Mouse (Mus musculus): ENCODE measurements at regions not wholly inside any gene's neighbourhood (a gene's known extent, or its start where the extent isn't known, plus 50 kb on each side); places are given as distances from the start of the nearest gene placed in this dataset.

- no peak overlapping the region for H3K4me3 ChIP-seq
- H3K4me2 ChIP-seq = no peak overlapping the region
- WGBS = 58% methylated on average over 5 of the region's 5 CpGs
- no peak overlapping the region for H3K9ac ChIP-seq
- no peaks in the 10 kb centered on the region for H3K9me3 ChIP-seq (replicated peaks)
- no peaks in the 10 kb centered on the region for H3K27me3 ChIP-seq
- no peaks in the 10 kb centered on the region for H3K36me3 ChIP-seq
- H3K4me1 ChIP-seq (replicated peaks) = peaks cover 39% of the 10 kb centered on the region
- no peak for ATAC-seq (replicated peaks; ENCODE audit: insufficient number of reproducible peaks, insufficient read depth, low FRiP score, low read depth)
- H3K27ac ChIP-seq = peak overlapping the region; percentile 91
Measured at GRCm38 (mm10) chr1:155041592-155041991, 57.8 kb downstream of the Ier5 start.

GRCm38 (mm10) chr1:155040939-155041371 is 58.5 kb downstream of the Ier5 start:
- H3K4me1 ChIP-seq (replicated peaks) = peaks cover 39% of the 10 kb centered on the region
- peak overlapping the region; percentile 11 for H3K4me3 ChIP-seq
- H3K4me2 ChIP-seq = peak overlapping the region; percentile 37
- no peaks in the 10 kb centered on the region for H3K36me3 ChIP-seq
- 42% methylated on average over 1 of the region's 1 CpGs for WGBS
- no peak overlapping the region for H3K9ac ChIP-seq
- H3K9me3 ChIP-seq (replicated peaks) = no peaks in the 10 kb centered on the region
- no peak for ATAC-seq (replicated peaks; ENCODE audit: insufficient number of reproducible peaks, insufficient read depth, low FRiP score, low read depth)
- peak overlapping the region; percentile 91 for H3K27ac ChIP-seq
- H3K27me3 ChIP-seq = no peaks in the 10 kb centered on the region

GRCm38 (mm10) chr1:155040086-155040726 is 59.2 kb downstream of the Ier5 start:
- 0 out of 2 replicates have a peak overlapping the region, but pooled peaks have one; percentile 29 for H3K9ac ChIP-seq
- peak; percentile 86 for ATAC-seq (replicated peaks; ENCODE audit: insufficient number of reproducible peaks, insufficient read depth, low FRiP score, low read depth)

GRCm38 (mm10) chr1:155038631-155039625 is 60.5 kb downstream of the Ier5 start:
- Histone ChIP-seq H3K4me1 (replicated peaks) (peaks cover 39% of the 10 kb centered on the region), H3K27ac (peak overlapping the region; percentile 91), H3K9me3 (replicated peaks) (no peaks in the 10 kb centered on the region), H3K27me3 (no peaks in the 10 kb centered on the region), H3K4me3 (no peak overlapping the region), H3K4me2 (peak overlapping the region; percentile 37), H3K36me3 (no peaks in the 10 kb centered on the region), H3K9ac (no peak overlapping the region; the same call in 1 of the 2 replicates)
- ATAC-seq (replicated peaks; ENCODE audit: insufficient number of reproducible peaks, insufficient read depth, low FRiP score, low read depth) = peak; percentile 89
- WGBS = 25% methylated on average over 11 of the region's 11 CpGs

More at GRCm38 (mm10) chr1:155040086-155040726, 59.2 kb downstream of the Ier5 start:
- Histone ChIP-seq H3K27me3 (no peaks in the 10 kb centered on the region), H3K9me3 (replicated peaks) (no peaks in the 10 kb centered on the region), H3K36me3 (no peaks in the 10 kb centered on the region), H3K4me1 (replicated peaks) (peaks cover 39% of the 10 kb centered on the region), H3K27ac (peak overlapping the region; percentile 91), H3K4me3 (peak overlapping the region; percentile 11), H3K4me2 (peak overlapping the region; percentile 37)
- WGBS = 8% methylated on average over 8 of the region's 9 CpGs

- H3K27me3 ChIP-seq = no peaks in the 10 kb centered on the region
- peaks cover 39% of the 10 kb centered on the region for H3K4me1 ChIP-seq (replicated peaks)
- WGBS = 48% methylated on average over 3 of the region's 3 CpGs
- H3K9me3 ChIP-seq (replicated peaks) = no peaks in the 10 kb centered on the region
- H3K4me3 ChIP-seq = no peak overlapping the region
- H3K27ac ChIP-seq = no peak overlapping the region
- no peak overlapping the region for H3K4me2 ChIP-seq
- H3K9ac ChIP-seq = no peak overlapping the region
- no peaks in the 10 kb centered on the region for H3K36me3 ChIP-seq
- ATAC-seq (replicated peaks; ENCODE audit: insufficient number of reproducible peaks, insufficient read depth, low FRiP score, low read depth) = no peak
Measured at GRCm38 (mm10) chr1:155037479-155037878, 62.0 kb downstream of the Ier5 start.

- 16% methylated on average over 9 of the region's 9 CpGs for WGBS
- Histone ChIP-seq H3K4me2 (no peak overlapping the region), H3K9ac (no peak overlapping the region), H3K36me3 (no peaks in the 10 kb centered on the region), H3K4me1 (replicated peaks) (peaks cover 30% of the 10 kb centered on the region), H3K4me3 (no peak overlapping the region), H3K27me3 (no peaks in the 10 kb centered on the region), H3K9me3 (replicated peaks) (no peaks in the 10 kb centered on the region), H3K27ac (no peak overlapping the region)
- ATAC-seq (replicated peaks; ENCODE audit: insufficient number of reproducible peaks, insufficient read depth, low FRiP score, low read depth) = peak; percentile 40; the same call in 1 of the 2 replicates
Measured at GRCm38 (mm10) chr1:155030908-155031307, 68.5 kb downstream of the Ier5 start.

GRCm38 (mm10) chr1:155029195-155029879 is 70.1 kb downstream of the Ier5 start:
- peak overlapping the region; percentile 52 for H3K4me2 ChIP-seq
- 58% methylated on average over 17 of the region's 17 CpGs for WGBS
- peaks cover 5% of the 10 kb centered on the region; the same call in 1 of the 2 replicates for H3K27me3 ChIP-seq
- H3K4me1 ChIP-seq (replicated peaks) = peaks cover 30% of the 10 kb centered on the region
- ATAC-seq (replicated peaks; ENCODE audit: insufficient number of reproducible peaks, insufficient read depth, low FRiP score, low read depth) = no peak
- H3K4me3 ChIP-seq = peak overlapping the region; percentile 14; the same call in 1 of the 2 replicates
- no peaks in the 10 kb centered on the region for H3K36me3 ChIP-seq
- H3K27ac ChIP-seq = no peak overlapping the region
- no peaks in the 10 kb centered on the region for H3K9me3 ChIP-seq (replicated peaks)
- no peak overlapping the region for H3K9ac ChIP-seq

GRCm38 (mm10) chr1:155028735-155029134 is 70.7 kb downstream of the Ier5 start:
- no peak for ATAC-seq (replicated peaks; ENCODE audit: insufficient number of reproducible peaks, insufficient read depth, low FRiP score, low read depth)
- 35% methylated on average over 5 of the region's 5 CpGs for WGBS
- H3K9ac ChIP-seq = no peak overlapping the region
- peak overlapping the region; percentile 52 for H3K4me2 ChIP-seq
- no peaks in the 10 kb centered on the region for H3K36me3 ChIP-seq
- H3K27me3 ChIP-seq = peaks cover 5% of the 10 kb centered on the region; the same call in 1 of the 2 replicates
- H3K4me1 ChIP-seq (replicated peaks) = peaks cover 30% of the 10 kb centered on the region
- H3K9me3 ChIP-seq (replicated peaks) = no peaks in the 10 kb centered on the region
- no peak overlapping the region for H3K27ac ChIP-seq
- H3K4me3 ChIP-seq = peak overlapping the region; percentile 14; the same call in 1 of the 2 replicates

GRCm38 (mm10) chr1:155028147-155028546 is 71.3 kb downstream of the Ier5 start:
- H3K4me1 ChIP-seq (replicated peaks) = peaks cover 30% of the 10 kb centered on the region
- no peaks in the 10 kb centered on the region for H3K9me3 ChIP-seq (replicated peaks)
- no peaks in the 10 kb centered on the region for H3K36me3 ChIP-seq
- 0 out of 2 replicates have a peak overlapping the region, but pooled peaks have one; percentile 52 for H3K4me2 ChIP-seq
- H3K4me3 ChIP-seq = no peak overlapping the region
- ATAC-seq (replicated peaks; ENCODE audit: insufficient number of reproducible peaks, insufficient read depth, low FRiP score, low read depth) = no peak
- 60% methylated on average over 6 of the region's 6 CpGs for WGBS
- H3K27ac ChIP-seq = 0 out of 2 replicates have a peak overlapping the region, but pooled peaks have one; percentile 9
- H3K27me3 ChIP-seq = peaks cover 5% of the 10 kb centered on the region; the same call in 1 of the 2 replicates
- no peak overlapping the region for H3K9ac ChIP-seq

- ATAC-seq (replicated peaks; ENCODE audit: insufficient number of reproducible peaks, insufficient read depth, low FRiP score, low read depth) = no peak
- Histone ChIP-seq H3K4me1 (replicated peaks) (peaks cover 30% of the 10 kb centered on the region), H3K27ac (0 out of 2 replicates have a peak overlapping the region, but pooled peaks have one; percentile 9), H3K36me3 (no peaks in the 10 kb centered on the region), H3K9me3 (replicated peaks) (no peaks in the 10 kb centered on the region), H3K4me3 (no peak overlapping the region), H3K4me2 (no peak overlapping the region), H3K9ac (no peak overlapping the region), H3K27me3 (peaks cover 5% of the 10 kb centered on the region; the same call in 1 of the 2 replicates)
- 44% methylated on average over 8 of the region's 8 CpGs for WGBS
Measured at GRCm38 (mm10) chr1:155027583-155027982, 71.9 kb downstream of the Ier5 start.
